Comparison of ENCODE assay signal across 10 mouse cellular contexts in the genomic region with DNA sequence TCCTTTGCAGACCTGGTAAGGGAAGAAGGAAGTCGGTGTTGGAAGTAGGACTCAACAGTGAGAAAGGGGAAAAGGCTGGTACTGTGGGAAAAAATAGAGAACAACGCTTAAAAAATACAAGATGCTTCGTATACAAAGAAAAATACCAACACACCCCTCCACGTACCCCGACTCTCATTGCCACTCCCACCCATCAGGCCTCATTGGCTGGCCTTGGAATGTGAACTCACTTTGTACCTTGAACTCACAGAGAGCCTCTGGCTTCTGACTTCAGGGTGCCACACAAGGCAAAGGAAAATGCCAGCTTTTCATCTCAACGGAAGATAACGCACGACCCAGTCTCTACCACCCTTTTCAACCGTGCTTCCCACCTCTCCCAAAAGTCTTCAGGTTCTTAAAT. TPM values are rescaled to one million over a fixed set of nuclear protein-coding genes. Genes with fewer than 3 reads are reported as not detected.
DNase-seq lines count a peak whose midpoint lies in the region; ATAC-seq lines count a peak whose summit lies in the region.
"Had no signal": no experiment of that assay in that cellular context is flagged by ENCODE, and none has a peak within 500 bp of the region (broad histone marks: within the 10 kb centered on the region; RNA-seq: fewer than 3 reads in every experiment).

No protein-coding gene starts in this region.

- H3K27me3 ChIP-seq in erythroblast, embryonic 14.5 days (ENCODE audit: control insufficient read depth): peaks cover 9% of the 10 kb centered on the region
- H3K27me3 ChIP-seq in limb, embryonic 12.5 days: no peaks in the 10 kb centered on the region; the same call in 1 of the 2 replicates
- H3K27me3 ChIP-seq in stomach, embryonic 16.5 days (ENCODE audit: control insufficient read depth, insufficient read depth, low read length): no peaks in the 10 kb centered on the region

- H3K4me3 ChIP-seq in erythroblast, embryonic 14.5 days (replicated peaks): peak overlapping the region; percentile 91
- H3K4me3 ChIP-seq in limb, embryonic 12.5 days (replicated peaks): peak overlapping the region; percentile 74
- peak overlapping the region; percentile 65 for H3K4me3 ChIP-seq in stomach, embryonic 16.5 days (replicated peaks; ENCODE audit: low read length)

- H3K27ac ChIP-seq in limb, embryonic 12.5 days: peak overlapping the region; percentile 96
- H3K27ac ChIP-seq in stomach, embryonic 16.5 days (ENCODE audit: low read length): peak overlapping the region; percentile 93; the same call in 1 of the 2 replicates

- H3K36me3 ChIP-seq in erythroblast, embryonic 14.5 days (ENCODE audit: control insufficient read depth): peaks cover 32% of the 10 kb centered on the region
- H3K36me3 ChIP-seq in limb, embryonic 12.5 days: peaks cover 30% of the 10 kb centered on the region
- H3K36me3 ChIP-seq in stomach, embryonic 16.5 days (ENCODE audit: control insufficient read depth, insufficient read depth, low read length): peaks cover 4% of the 10 kb centered on the region; the same call in 1 of the 2 replicates

- H3K4me2 ChIP-seq in limb, embryonic 12.5 days: peak overlapping the region; percentile 90
- peak overlapping the region; percentile 77 for H3K4me2 ChIP-seq in stomach, embryonic 16.5 days (ENCODE audit: low read depth, low read length)

- H3K4me1 ChIP-seq in erythroblast, embryonic 14.5 days (ENCODE audit: control insufficient read depth): peaks cover 26% of the 10 kb centered on the region
- peaks cover 40% of the 10 kb centered on the region for H3K4me1 ChIP-seq in limb, embryonic 12.5 days (replicated peaks)
- H3K4me1 ChIP-seq in stomach, embryonic 16.5 days (ENCODE audit: control insufficient read depth, insufficient read depth, low read length): peaks cover 22% of the 10 kb centered on the region

- H3K9ac ChIP-seq in limb, embryonic 12.5 days (replicated peaks): no peak overlapping the region
- H3K9ac ChIP-seq in stomach, embryonic 16.5 days (ENCODE audit: low read length): 0 out of 2 replicates have a peak overlapping the region, but pooled peaks have one; percentile 23

- DNase-seq in thymus, postnatal 14 days: peak; percentile 31
- no peak for DNase-seq in thymus, postnatal 36 days
- DNase-seq in gastrocnemius, adult 8-10 months (ENCODE audit: low spot score in 2 of 2): no peak
- no peak for DNase-seq in right cerebral cortex, adult 18-20 months

- no peak for ATAC-seq in erythroblast, adult 5-6 weeks (replicated peaks; ENCODE audit: low FRiP score, poor library complexity, severe bottlenecking)
- peak; percentile 30; the same call in 1 of the 2 replicates for ATAC-seq in limb, embryonic 12.5 days (ENCODE audit: insufficient number of reproducible peaks, insufficient read depth, low FRiP score, low TSS enrichment, low read depth)
- ATAC-seq in stomach, embryonic 16.5 days (ENCODE audit: insufficient read depth, low FRiP score): peak; percentile 29; the same call in 1 of the 2 replicates

- WGBS in limb, embryonic 12.5 days: 24% methylated on average over 9 of the region's 9 CpGs
- WGBS in stomach, embryonic 16.5 days: 18% methylated on average over 9 of the region's 9 CpGs

- H3K9me3 ChIP-seq in erythroblast, embryonic 14.5 days (ENCODE audit: control insufficient read depth, low read length): no peaks in the 10 kb centered on the region
- H3K9me3 ChIP-seq in limb, embryonic 12.5 days: no peaks in the 10 kb centered on the region
- H3K9me3 ChIP-seq in stomach, embryonic 16.5 days (replicated peaks; ENCODE audit: control insufficient read depth, low read length): no peaks in the 10 kb centered on the region

RNA-seq across cellular contexts. Expression of gene Tjap1, which starts 0.3 kb away (rescaled TPM):
- 11.2 and 12.7 TPM in 2 replicates for polyA plus RNA-seq in erythroblast, embryonic 14.5 days (2012)
- 4.0 and 23.1 TPM in 2 replicates for total RNA-seq in erythroblast, adult 5-6 weeks (2015; ENCODE audit: low replicate concordance)
- 12.3 and 28.2 TPM in 2 replicates for total RNA-seq in erythroblast, adult 5-6 weeks (2017; ENCODE audit: low replicate concordance)
- polyA plus RNA-seq in limb, embryonic 12.5 days (2016; fragmentation: Nextera tagmentation; extraction: Ambion mirVana): 59.9 and 62.8 TPM in 2 replicates
- polyA plus RNA-seq in stomach, embryonic 16.5 days (2015; fragmentation: Nextera tagmentation; extraction: Ambion mirVana): 36.8 and 38.9 TPM in 2 replicates
- total RNA-seq in gastrocnemius, adult 8-10 months (2022): 10 to 100 TPM; 35.8 to 40.7 (median 37.8) TPM

RNA-seq across cellular contexts. Expression of gene Dlk2, which starts 14.1 kb away (rescaled TPM):
- polyA plus RNA-seq in erythroblast, embryonic 14.5 days (2012): not detected in 2 replicates
- not detected in 2 replicates for total RNA-seq in erythroblast, adult 5-6 weeks (2015; ENCODE audit: low replicate concordance)
- not detected in 2 replicates for total RNA-seq in erythroblast, adult 5-6 weeks (2017; ENCODE audit: low replicate concordance)
- polyA plus RNA-seq in limb, embryonic 12.5 days (2016; fragmentation: Nextera tagmentation; extraction: Ambion mirVana): 3.8 and 4.8 TPM in 2 replicates
- 6.7 and 8.8 TPM in 2 replicates for polyA plus RNA-seq in stomach, embryonic 16.5 days (2015; fragmentation: Nextera tagmentation; extraction: Ambion mirVana)
- under 1 TPM in 1 of 4 experiments, not detected in 3; 0.19 TPM for total RNA-seq in gastrocnemius, adult 8-10 months (2022)
- total RNA-seq: neutrophil, adult 5-6 weeks had no signal

RNA-seq across cellular contexts. Expression of gene Lrrc73, which starts 29.8 kb away (rescaled TPM):
- polyA plus RNA-seq in erythroblast, embryonic 14.5 days (2012): 0.15 and 0.27 TPM in 2 replicates
- 0.42 TPM in 1 of 2 replicates, not detected in the other for total RNA-seq in erythroblast, adult 5-6 weeks (2015; ENCODE audit: low replicate concordance)
- 0.42 and 1.4 TPM in 2 replicates for total RNA-seq in erythroblast, adult 5-6 weeks (2017; ENCODE audit: low replicate concordance)
- 0.60 and 0.65 TPM in 2 replicates for polyA plus RNA-seq in limb, embryonic 12.5 days (2016; fragmentation: Nextera tagmentation; extraction: Ambion mirVana)
- polyA plus RNA-seq in stomach, embryonic 16.5 days (2015; fragmentation: Nextera tagmentation; extraction: Ambion mirVana): 0.45 and 0.48 TPM in 2 replicates
- not detected for total RNA-seq in gastrocnemius, adult 8-10 months (2022)
- total RNA-seq: common myeloid progenitor, adult 5-6 weeks had no signal

RNA-seq across cellular contexts. Expression of gene Yipf3, which starts 35.3 kb away (rescaled TPM):
- 8.0 and 13.3 TPM in 2 replicates for polyA plus RNA-seq in erythroblast, embryonic 14.5 days (2012)
- total RNA-seq in erythroblast, adult 5-6 weeks (2015; ENCODE audit: low replicate concordance): 15.4 and 42.8 TPM in 2 replicates
- total RNA-seq in erythroblast, adult 5-6 weeks (2017; ENCODE audit: low replicate concordance): 22.7 and 29.7 TPM in 2 replicates
- polyA plus RNA-seq in limb, embryonic 12.5 days (2016; fragmentation: Nextera tagmentation; extraction: Ambion mirVana): 65.6 and 73.5 TPM in 2 replicates
- polyA plus RNA-seq in stomach, embryonic 16.5 days (2015; fragmentation: Nextera tagmentation; extraction: Ambion mirVana): 111 and 120 TPM in 2 replicates
- total RNA-seq in gastrocnemius, adult 8-10 months (2022): 10 to 100 TPM; 56.2 to 75.3 (median 61.7) TPM

RNA-seq across cellular contexts. Expression of gene Polr1c, which starts 35.3 kb away (rescaled TPM):
- polyA plus RNA-seq in erythroblast, embryonic 14.5 days (2012): 1.2 and 1.6 TPM in 2 replicates
- 14.8 and 18.8 TPM in 2 replicates for total RNA-seq in erythroblast, adult 5-6 weeks (2015; ENCODE audit: low replicate concordance)
- 9.6 and 15.1 TPM in 2 replicates for total RNA-seq in erythroblast, adult 5-6 weeks (2017; ENCODE audit: low replicate concordance)
- polyA plus RNA-seq in limb, embryonic 12.5 days (2016; fragmentation: Nextera tagmentation; extraction: Ambion mirVana): 109 and 111 TPM in 2 replicates
- 67.9 and 72.6 TPM in 2 replicates for polyA plus RNA-seq in stomach, embryonic 16.5 days (2015; fragmentation: Nextera tagmentation; extraction: Ambion mirVana)
- total RNA-seq in gastrocnemius, adult 8-10 months (2022): 10 to 100 TPM; 12.9 to 20.4 (median 16.6) TPM
